Mouse (Mus musculus): ENCODE data around the gene Rps6kb1. TPM values are rescaled to one million over a fixed set of nuclear protein-coding genes. Genes with fewer than 3 reads are reported as not detected.

Rps6kb1 gene
- polyA plus RNA-seq, 1 experiment from 2014 or later: 53.3 TPM

DNA sequence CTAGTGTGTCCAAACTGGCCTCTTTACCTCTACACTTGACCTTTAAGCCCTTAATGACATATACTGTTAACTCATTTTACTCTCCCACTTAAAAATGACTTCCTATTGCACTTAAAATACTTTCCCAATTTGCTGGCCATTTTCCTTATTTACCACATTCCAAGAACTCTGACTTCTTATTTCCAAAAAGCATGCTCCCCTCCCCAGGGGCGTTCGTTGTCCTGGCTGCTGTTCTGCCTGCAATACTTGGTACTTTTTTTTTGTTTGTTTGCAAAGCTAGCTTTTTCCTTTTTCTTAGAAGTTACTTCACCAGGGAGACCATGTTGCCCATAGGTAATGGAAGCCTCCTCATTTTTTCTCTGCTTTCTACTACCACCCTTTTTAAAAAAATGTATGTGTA is 41.5 kb downstream of the Rps6kb1 start:
- no peaks in the 10 kb centered on the region for H3K9me3 ChIP-seq (replicated peaks; ENCODE audit: control insufficient read depth, low read length, poor library complexity, severe bottlenecking)
- no peaks in the 10 kb centered on the region for H3K27me3 ChIP-seq (ENCODE audit: control insufficient read depth, insufficient read depth, low read depth, low read length)
- no peak for ATAC-seq
- no peaks in the 10 kb centered on the region for H3K4me1 ChIP-seq (ENCODE audit: control insufficient read depth, insufficient read depth, low read length)
- no peak overlapping the region for H3K9ac ChIP-seq (ENCODE audit: low read depth, low read length)
- peaks cover 24% of the 10 kb centered on the region for H3K36me3 ChIP-seq (ENCODE audit: control insufficient read depth, insufficient read depth, low read length)
- H3K4me2 ChIP-seq (ENCODE audit: low read length): no peak overlapping the region
- 95% methylated on average over 2 of the region's 2 CpGs for WGBS
- H3K4me3 ChIP-seq (ENCODE audit: low read depth, low read length): no peak overlapping the region
- no peak overlapping the region for H3K27ac ChIP-seq (ENCODE audit: low read length)

DNA sequence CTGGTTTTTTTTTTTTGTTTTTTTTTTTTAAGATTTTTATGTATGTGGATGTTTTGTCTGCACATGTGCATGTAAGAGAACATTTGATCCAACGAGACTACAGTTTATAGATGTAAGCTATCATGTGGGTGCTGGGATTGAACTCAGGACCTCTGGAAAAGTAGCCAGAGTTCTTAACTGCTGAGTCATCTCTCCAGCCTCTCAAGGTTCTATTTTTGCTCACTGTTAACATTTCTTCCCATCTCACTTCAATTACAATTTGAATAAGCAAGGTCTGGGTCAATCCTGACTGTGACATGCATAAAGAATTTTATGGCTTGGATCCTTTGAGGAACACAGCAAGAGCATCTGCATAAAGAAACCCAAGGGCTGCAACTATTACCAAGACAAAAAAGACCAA is 43.8 kb downstream of the Rps6kb1 start:
- Histone ChIP-seq H3K4me1 (ENCODE audit: control insufficient read depth, insufficient read depth, low read length) (no peaks in the 10 kb centered on the region), H3K9me3 (replicated peaks; ENCODE audit: control insufficient read depth, low read length, poor library complexity, severe bottlenecking) (no peaks in the 10 kb centered on the region), H3K27me3 (ENCODE audit: control insufficient read depth, insufficient read depth, low read depth, low read length) (no peaks in the 10 kb centered on the region), H3K9ac (ENCODE audit: low read depth, low read length) (no peak overlapping the region), H3K4me3 (ENCODE audit: low read depth, low read length) (no peak overlapping the region), H3K36me3 (ENCODE audit: control insufficient read depth, insufficient read depth, low read length) (peaks cover 18% of the 10 kb centered on the region), H3K4me2 (ENCODE audit: low read length) (no peak overlapping the region), H3K27ac (ENCODE audit: low read length) (no peak overlapping the region)
- ATAC-seq: no peak
- WGBS: 83% methylated on average over 1 of the region's 1 CpGs

DNA sequence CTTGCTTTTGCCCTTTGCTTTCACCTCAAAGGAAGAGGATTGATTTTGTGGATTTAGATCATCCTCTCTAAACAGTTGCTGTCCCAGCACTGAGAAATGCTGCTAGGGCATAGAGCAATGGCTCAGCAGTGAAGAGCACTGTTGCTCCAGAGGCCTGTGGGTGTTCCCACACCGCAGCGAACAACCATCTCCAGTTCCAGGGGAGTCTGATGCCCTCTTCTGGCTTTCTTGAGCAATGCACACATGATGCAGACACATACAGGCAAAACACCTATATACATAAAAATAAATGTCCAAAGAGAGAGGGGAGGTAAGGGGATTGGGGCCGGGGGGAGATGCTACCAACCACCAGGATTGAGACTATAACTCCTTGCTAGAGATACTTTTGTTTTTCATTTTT is 46.7 kb downstream of the Rps6kb1 start:
- no peak for ATAC-seq
- Histone ChIP-seq H3K36me3 (ENCODE audit: control insufficient read depth, insufficient read depth, low read length) (peaks cover 9% of the 10 kb centered on the region), H3K27me3 (ENCODE audit: control insufficient read depth, insufficient read depth, low read depth, low read length) (no peaks in the 10 kb centered on the region)

DNA sequence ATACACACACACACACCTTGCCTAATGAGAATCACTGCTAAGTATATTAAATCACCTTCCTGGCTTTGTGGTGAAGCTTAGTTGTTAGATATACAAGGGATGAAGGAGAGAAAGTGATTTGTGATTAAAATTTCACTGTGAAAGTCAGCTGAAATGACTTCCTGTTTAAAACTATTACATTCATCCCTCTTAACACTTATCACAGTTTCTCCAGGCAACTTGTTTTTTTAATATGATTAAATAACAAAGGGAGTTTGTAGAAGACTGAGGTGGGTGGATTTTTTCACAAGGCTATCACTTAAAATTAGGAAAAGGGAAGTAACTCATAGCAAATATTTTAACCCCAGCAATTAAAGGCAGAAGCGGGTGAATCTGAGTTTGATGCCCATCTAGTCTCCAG is 47.2 kb downstream of the Rps6kb1 start:
- Histone ChIP-seq H3K4me1 (ENCODE audit: control insufficient read depth, insufficient read depth, low read length) (no peaks in the 10 kb centered on the region), H3K4me3 (ENCODE audit: low read depth, low read length) (no peak overlapping the region), H3K36me3 (ENCODE audit: control insufficient read depth, insufficient read depth, low read length) (peaks cover 4% of the 10 kb centered on the region), H3K9ac (ENCODE audit: low read depth, low read length) (no peak overlapping the region), H3K27ac (ENCODE audit: low read length) (no peak overlapping the region), H3K4me2 (ENCODE audit: low read length) (no peak overlapping the region), H3K27me3 (ENCODE audit: control insufficient read depth, insufficient read depth, low read depth, low read length) (no peaks in the 10 kb centered on the region), H3K9me3 (replicated peaks; ENCODE audit: control insufficient read depth, low read length, poor library complexity, severe bottlenecking) (no peaks in the 10 kb centered on the region)
- no peak for ATAC-seq
- 98% methylated on average over 1 of the region's 1 CpGs for WGBS

More for the DNA sequence above, 46.7 kb downstream of the Rps6kb1 start:
- Histone ChIP-seq H3K4me2 (ENCODE audit: low read length) (no peak overlapping the region), H3K9me3 (replicated peaks; ENCODE audit: control insufficient read depth, low read length, poor library complexity, severe bottlenecking) (no peaks in the 10 kb centered on the region), H3K4me3 (ENCODE audit: low read depth, low read length) (no peak overlapping the region), H3K4me1 (ENCODE audit: control insufficient read depth, insufficient read depth, low read length) (no peaks in the 10 kb centered on the region), H3K9ac (ENCODE audit: low read depth, low read length) (no peak overlapping the region), H3K27ac (ENCODE audit: low read length) (no peak overlapping the region)
- WGBS: 77% methylated on average over 3 of the region's 3 CpGs

DNA sequence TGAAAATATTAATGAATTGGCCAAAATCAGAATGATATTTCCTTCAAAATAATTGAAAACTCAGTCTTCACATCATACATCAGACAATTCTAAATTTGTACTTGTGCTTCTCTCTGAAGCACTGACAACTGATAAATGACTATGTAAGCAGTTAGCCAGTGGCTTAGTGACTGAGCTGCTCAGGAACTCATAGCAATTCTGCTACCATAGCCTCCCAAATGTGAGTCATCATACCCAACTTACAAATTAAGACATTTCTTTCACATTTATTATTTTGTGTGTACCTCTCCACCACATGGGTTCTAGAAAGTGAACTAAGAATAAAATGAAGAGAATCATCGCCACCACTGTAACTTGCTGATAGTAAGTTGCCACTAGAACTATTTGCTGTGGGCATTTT is 53.8 kb downstream of the Rps6kb1 start:
- no peak overlapping the region for H3K27ac ChIP-seq (ENCODE audit: low read length)
- H3K9me3 ChIP-seq (replicated peaks; ENCODE audit: control insufficient read depth, low read length, poor library complexity, severe bottlenecking): no peaks in the 10 kb centered on the region
- 100% methylated on average over 1 of the region's 1 CpGs for WGBS
- H3K9ac ChIP-seq (ENCODE audit: low read depth, low read length): no peak overlapping the region
- no peak overlapping the region for H3K4me3 ChIP-seq (ENCODE audit: low read depth, low read length)
- peaks cover 7% of the 10 kb centered on the region; the same call in 1 of the 2 replicates for H3K36me3 ChIP-seq (ENCODE audit: control insufficient read depth, insufficient read depth, low read length)
- no peaks in the 10 kb centered on the region for H3K27me3 ChIP-seq (ENCODE audit: control insufficient read depth, insufficient read depth, low read depth, low read length)
- no peak overlapping the region for H3K4me2 ChIP-seq (ENCODE audit: low read length)
- no peak for ATAC-seq
- peaks cover 5% of the 10 kb centered on the region for H3K4me1 ChIP-seq (ENCODE audit: control insufficient read depth, insufficient read depth, low read length)

DNA sequence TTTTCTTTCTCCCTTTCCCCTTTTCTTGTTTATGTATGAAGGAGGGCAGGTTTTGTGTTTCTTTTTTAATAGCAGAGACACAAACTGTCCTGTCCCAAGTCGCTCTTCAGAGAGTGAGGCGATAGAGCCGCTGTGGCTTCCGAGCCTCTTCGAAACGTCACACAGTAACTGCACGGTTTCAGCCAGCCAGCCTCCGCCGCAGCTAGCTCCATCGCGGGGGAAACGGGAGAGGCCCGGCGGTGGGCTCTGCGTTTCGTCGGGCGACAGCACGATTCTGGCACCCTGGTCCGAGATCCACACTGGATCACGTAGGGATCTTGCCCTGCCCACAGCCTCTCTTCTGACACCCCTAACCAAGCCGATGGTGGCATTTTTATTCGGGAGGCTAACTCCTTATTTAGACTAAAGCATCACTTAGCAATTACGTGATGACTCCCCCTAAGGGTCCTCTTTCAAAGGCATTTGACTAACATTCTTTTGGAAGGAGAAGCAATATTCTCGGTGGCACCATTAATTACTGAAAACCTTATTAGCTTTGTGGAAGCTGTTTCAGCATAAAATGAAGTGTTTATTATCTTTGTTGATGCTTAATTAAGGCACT is 59.6 kb downstream of the Rps6kb1 start:
- under 1% methylated on average over 25 of the region's 25 CpGs for WGBS
- Histone ChIP-seq H3K4me3 (ENCODE audit: low read depth, low read length) (peak overlapping the region; percentile 67), H3K9me3 (replicated peaks; ENCODE audit: control insufficient read depth, low read length, poor library complexity, severe bottlenecking) (no peaks in the 10 kb centered on the region), H3K27me3 (ENCODE audit: control insufficient read depth, insufficient read depth, low read depth, low read length) (no peaks in the 10 kb centered on the region), H3K36me3 (ENCODE audit: control insufficient read depth, insufficient read depth, low read length) (0 out of 2 replicates have a peak, but pooled peaks cover 5% of the 10 kb centered on the region), H3K9ac (ENCODE audit: low read depth, low read length) (peak overlapping the region; percentile 72), H3K27ac (ENCODE audit: low read length) (peak overlapping the region; percentile 79), H3K4me2 (ENCODE audit: low read length) (peak overlapping the region; percentile 56), H3K4me1 (ENCODE audit: control insufficient read depth, insufficient read depth, low read length) (peaks cover 9% of the 10 kb centered on the region)
- ATAC-seq: peak; percentile 81

DNA sequence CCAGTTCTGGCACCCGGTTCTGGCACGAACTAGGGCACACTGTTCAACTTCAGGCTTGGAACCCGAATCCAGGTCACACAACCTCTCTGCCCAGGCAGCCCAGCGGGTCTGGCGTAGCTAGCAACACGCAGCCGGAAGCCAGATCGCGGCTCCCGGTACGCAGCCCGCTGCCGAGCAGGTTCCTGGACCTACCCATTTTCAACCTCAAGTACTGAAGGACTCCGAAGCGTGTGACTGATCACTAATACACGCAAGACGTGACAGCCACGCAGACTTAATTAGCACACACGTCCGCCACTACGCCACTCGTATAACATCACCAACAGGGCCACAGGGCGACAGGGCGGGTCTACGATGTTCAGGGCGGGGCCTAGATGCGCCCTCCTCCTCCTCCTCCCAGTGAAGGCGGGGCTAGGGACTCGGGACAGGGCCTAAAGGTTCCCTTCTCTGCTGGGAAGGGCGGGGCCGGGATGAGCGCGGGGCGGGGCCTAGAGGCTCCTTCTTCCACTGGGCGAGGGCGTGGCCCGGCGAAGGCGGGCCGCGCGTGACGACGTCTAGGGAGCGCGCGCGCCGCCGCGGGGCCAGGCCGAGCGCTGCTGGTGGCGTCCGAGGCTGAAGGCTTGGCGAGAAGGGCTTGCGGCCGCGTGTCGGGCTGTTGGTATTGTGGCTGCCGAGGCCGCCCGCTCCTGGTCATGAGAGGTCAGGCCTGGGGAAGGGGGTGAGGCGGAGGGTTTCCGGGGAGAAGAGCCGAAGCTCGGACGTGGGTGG is 60.3 kb downstream of the Rps6kb1 start, which contains the start of gene Rnft1:
Gene Rnft1, plus strand, starts transcription at position 557 of the 768 bp plus-strand sequence.
- peak; percentile 95 for ATAC-seq
- Histone ChIP-seq H3K36me3 (ENCODE audit: control insufficient read depth, insufficient read depth, low read length) (no peaks in the 10 kb centered on the region), H3K27ac (ENCODE audit: low read length) (peak within 1 kb of the TSS; percentile 79), H3K9ac (ENCODE audit: low read depth, low read length) (peak within 1 kb of the TSS; percentile 72), H3K9me3 (replicated peaks; ENCODE audit: control insufficient read depth, low read length, poor library complexity, severe bottlenecking) (no peaks in the 10 kb centered on the region), H3K4me2 (ENCODE audit: low read length) (peak within 1 kb of the TSS; percentile 56), H3K4me3 (ENCODE audit: low read depth, low read length) (peak within 1 kb of the TSS; percentile 67), H3K4me1 (ENCODE audit: control insufficient read depth, insufficient read depth, low read length) (peaks cover 9% of the 10 kb centered on the region), H3K27me3 (ENCODE audit: control insufficient read depth, insufficient read depth, low read depth, low read length) (no peaks in the 10 kb centered on the region)
- under 1% methylated on average over 67 of the region's 68 CpGs for WGBS

DNA sequence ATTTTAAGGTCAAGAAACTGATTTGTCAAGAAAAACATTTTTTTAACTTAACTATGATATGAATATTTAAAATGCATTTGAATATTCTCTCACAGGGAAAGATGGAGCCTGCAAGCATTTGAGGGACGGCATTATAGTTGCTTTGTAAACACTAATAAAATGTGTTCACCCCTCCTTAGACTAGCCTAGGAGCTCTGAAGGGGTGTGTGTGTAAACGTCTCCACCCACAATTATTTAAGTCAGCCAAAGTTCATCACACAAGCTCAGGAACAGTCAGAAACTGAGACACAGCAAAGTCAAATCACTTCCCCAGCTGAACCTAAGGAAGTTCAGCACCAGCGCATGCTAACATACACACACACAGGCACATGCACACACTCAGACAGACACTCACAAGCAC is 71.0 kb downstream of the Rps6kb1 start:
- H3K27me3 ChIP-seq (ENCODE audit: control insufficient read depth, insufficient read depth, low read depth, low read length): no peaks in the 10 kb centered on the region; the same call in 1 of the 2 replicates
- H3K4me2 ChIP-seq (ENCODE audit: low read length): no peak overlapping the region; the same call in 1 of the 2 replicates
- ATAC-seq: no peak
- no peak overlapping the region for H3K4me3 ChIP-seq (ENCODE audit: low read depth, low read length)
- no peaks in the 10 kb centered on the region for H3K36me3 ChIP-seq (ENCODE audit: control insufficient read depth, insufficient read depth, low read length)
- H3K27ac ChIP-seq (ENCODE audit: low read length): no peak overlapping the region
- WGBS: 57% methylated on average over 3 of the region's 3 CpGs
- H3K9ac ChIP-seq (ENCODE audit: low read depth, low read length): no peak overlapping the region
- H3K4me1 ChIP-seq (ENCODE audit: control insufficient read depth, insufficient read depth, low read length): peaks cover 11% of the 10 kb centered on the region; the same call in 1 of the 2 replicates
- H3K9me3 ChIP-seq (replicated peaks; ENCODE audit: control insufficient read depth, low read length, poor library complexity, severe bottlenecking): no peaks in the 10 kb centered on the region

DNA sequence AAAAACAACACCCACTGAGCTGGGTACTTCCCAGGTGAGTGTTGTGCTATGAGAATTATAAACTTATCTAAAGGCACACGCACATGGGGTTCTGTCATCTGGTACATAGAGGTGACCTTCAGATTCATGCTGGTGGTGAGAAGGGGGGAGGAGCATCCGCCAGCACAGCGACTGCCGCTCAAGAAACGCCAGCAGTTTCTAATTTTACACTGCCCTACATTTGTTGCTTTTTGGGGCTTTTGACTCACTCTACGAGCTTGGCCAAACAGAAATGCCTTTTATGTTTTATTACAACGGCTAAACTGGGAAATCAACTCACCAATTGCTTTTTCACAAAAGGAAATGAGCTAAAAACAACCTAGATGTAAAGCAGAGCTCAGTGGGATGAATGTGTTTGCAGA is 71.8 kb downstream of the Rps6kb1 start:
- Histone ChIP-seq H3K27me3 (ENCODE audit: control insufficient read depth, insufficient read depth, low read depth, low read length) (no peaks in the 10 kb centered on the region; the same call in 1 of the 2 replicates), H3K4me2 (ENCODE audit: low read length) (peak overlapping the region; percentile 46), H3K4me3 (ENCODE audit: low read depth, low read length) (no peak overlapping the region), H3K9me3 (replicated peaks; ENCODE audit: control insufficient read depth, low read length, poor library complexity, severe bottlenecking) (no peaks in the 10 kb centered on the region), H3K9ac (ENCODE audit: low read depth, low read length) (peak overlapping the region; percentile 20; the same call in 1 of the 2 replicates), H3K27ac (ENCODE audit: low read length) (peak overlapping the region; percentile 75), H3K4me1 (ENCODE audit: control insufficient read depth, insufficient read depth, low read length) (peaks cover 14% of the 10 kb centered on the region; the same call in 1 of the 2 replicates), H3K36me3 (ENCODE audit: control insufficient read depth, insufficient read depth, low read length) (no peaks in the 10 kb centered on the region)
- WGBS: 27% methylated on average over 7 of the region's 7 CpGs
- 0 out of 2 replicates have a peak, but pooled peaks have one; percentile 25 for ATAC-seq

Measured in midbrain, embryonic 16.5 days (tissue).